Mouse (Mus musculus) heart, adult 2 months (tissue): Measurements from ENCODE around the gene Gm7544.

Experiments used
- EP300 ChIP-seq: fragments of 200-500 bp; IDR thresholded peaks from 2 replicates; pipeline ENCODE4 v1.6.1; 2011; ENCODE audit warnings: low read depth, low read length, control low read depth; ENCODE audit not compliant: insufficient read depth
- POLR2A ChIP-seq: fragments of 200-500 bp; IDR thresholded peaks from 2 replicates; pipeline ENCODE4 v1.6.1; 2011; ENCODE audit warnings: mild to moderate bottlenecking, low read depth, low read length, control low read depth; ENCODE audit not compliant: insufficient read depth

DNA sequence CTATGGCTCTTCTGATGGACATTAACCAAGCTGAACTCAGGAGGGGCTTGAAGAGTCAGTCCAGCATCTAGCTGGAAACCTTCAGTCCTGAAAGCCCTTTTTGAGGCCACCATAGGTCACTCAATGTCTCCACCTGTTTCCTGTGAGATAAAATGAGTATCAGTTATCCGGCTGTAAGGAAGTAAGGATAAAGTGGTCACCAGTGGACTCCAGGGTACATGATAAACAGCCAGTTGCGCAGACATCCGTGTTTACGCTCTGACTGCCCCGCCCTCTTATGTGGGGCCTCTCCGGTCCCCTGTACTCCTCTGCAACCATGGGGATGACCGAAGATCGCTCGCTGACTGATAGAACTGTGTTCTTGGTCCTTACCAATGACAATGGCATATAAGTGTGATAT lies 18.5 kb upstream of the Gm7544 start:
- TF ChIP-seq EP300 (no peak), POLR2A (no peak)
